Mouse (Mus musculus): ENCODE results near the gene C2.

DNA sequence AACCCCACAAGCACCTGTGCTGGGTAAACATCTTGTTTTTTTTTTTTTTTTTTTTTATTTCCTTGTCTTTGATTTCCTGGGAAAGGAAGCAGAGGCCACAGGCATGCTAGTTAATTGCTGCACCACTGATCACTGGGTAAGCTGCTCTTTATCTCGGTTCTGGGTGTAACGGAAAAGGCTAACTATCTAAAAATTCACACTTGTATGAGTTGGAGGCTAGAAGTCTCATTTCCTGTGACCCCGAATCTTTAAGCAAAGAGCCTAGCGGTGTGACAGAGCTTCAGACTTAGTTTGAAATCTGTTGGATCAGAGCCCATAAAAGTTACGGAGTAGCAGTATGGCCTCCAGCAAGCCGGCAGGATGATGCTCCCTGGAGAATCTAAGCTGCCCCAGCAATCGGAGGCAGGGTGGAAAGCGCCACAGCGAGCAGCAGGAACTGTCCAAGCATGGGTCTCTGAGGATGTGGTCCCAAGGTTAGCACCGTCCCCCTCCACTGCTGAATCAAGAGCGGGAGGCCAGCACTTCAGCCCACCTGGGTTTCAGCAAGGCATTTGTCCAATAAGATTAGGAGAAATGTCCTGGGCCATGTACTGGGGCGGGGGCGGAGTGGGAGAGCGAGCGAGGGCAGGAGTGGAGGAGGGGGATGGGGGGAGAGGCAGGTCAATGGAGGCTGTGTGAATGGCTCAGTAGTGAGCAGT lies 43.4 kb upstream of the C2 start:
- TF ChIP-seq CTCF (IDR thresholded peaks at IDR 0.05; ENCODE audit: low read depth, low read length) (no peak), POLR2A (IDR thresholded peaks at IDR 0.05; ENCODE audit: extremely low read depth, insufficient read depth, low read length) (no peak)

Measured in liver, adult 2 months (tissue).